Mouse (Mus musculus) v-Abl transformed pro-B cells (cell line): ENCODE data around the gene Tmem185b.

ENCODE experiments used
- in situ Hi-C, 2 experiments: fragments of 400-800 bp; cut with MboI; formaldehyde crosslinking; loops; one replicate each; pipeline ENCODE4 v1.15.1; 2025; ENCODE audit not compliant: unreplicated experiment in 2 of 2

Gene Tmem185b

GRCm38 (mm10) chr1:119533093-119533805 is 7.3 kb downstream of the Tmem185b start:
- in situ Hi-C loops: loop anchor here (10.0 to 25.0 kb wide), 2 partner anchors 382 to 1904 kb away; partner anchors contain the start of genes Ccdc93 (in 1 of the 2) and Tmem177 (in 1 of the 2)

GRCm38 (mm10) chr1:119534341-119534740 is 8.4 kb downstream of the Tmem185b start:
- in situ Hi-C loops: loop anchor here (10.0 to 25.0 kb wide), 2 partner anchors 380 to 1903 kb away; partner anchors contain the start of genes Ccdc93 (in 1 of the 2) and Tmem177 (in 1 of the 2)

- in situ Hi-C loops: loop anchor here (10.0 to 25.0 kb wide), 2 partner anchors 379 to 1901 kb away; partner anchors contain the start of genes Ccdc93 (in 1 of the 2) and Tmem177 (in 1 of the 2)
These were observed 10.2 kb downstream of the Tmem185b start for GRCm38 (mm10) chr1:119536122-119536521.

GRCm38 (mm10) chr1:119537651-119538050 is 11.7 kb downstream of the Tmem185b start:
- in situ Hi-C loops: loop anchor here (10.0 to 25.0 kb wide), 2 partner anchors 377 to 1900 kb away; partner anchors contain the start of genes Ccdc93 (in 1 of the 2) and Tmem177 (in 1 of the 2)

- in situ Hi-C loops: loop anchor here (10.0 to 25.0 kb wide), 2 partner anchors 376 to 1898 kb away; partner anchors contain the start of genes Ccdc93 (in 1 of the 2) and Tmem177 (in 1 of the 2)
These were observed 13.3 kb downstream of the Tmem185b start for GRCm38 (mm10) chr1:119539252-119539651.

GRCm38 (mm10) chr1:119540836-119541557 is 15.0 kb downstream of the Tmem185b start:
- in situ Hi-C loops: loop anchor here in 1 of 2 experiments (10.0 to 25.0 kb wide), 3 partner anchors 134 to 1896 kb away; partner anchors contain the start of gene Ccdc93

GRCm38 (mm10) chr1:119541570-119541969 is 15.6 kb downstream of the Tmem185b start:
- in situ Hi-C loops: loop anchor here in 1 of 2 experiments (10.0 to 25.0 kb wide), 3 partner anchors 133 to 1896 kb away; partner anchors contain the start of gene Ccdc93

GRCm38 (mm10) chr1:119543316-119543715 is 17.4 kb downstream of the Tmem185b start:
- in situ Hi-C loops: loop anchor here in 1 of 2 experiments (10.0 to 25.0 kb wide), 3 partner anchors 131 to 1894 kb away; partner anchors contain the start of gene Ccdc93

- in situ Hi-C loops: loop anchor here (5.0 to 25.0 kb wide), 4 partner anchors 130 to 1893 kb away; partner anchors contain the start of gene Ccdc93 (in 1 of the 2)
These were observed 18.7 kb downstream of the Tmem185b start for GRCm38 (mm10) chr1:119544611-119545155.

- in situ Hi-C loops: loop anchor here (5.0 to 25.0 kb wide), 4 partner anchors 130 to 1892 kb away; partner anchors contain the start of gene Ccdc93 (in 1 of the 2)
These were observed 19.2 kb downstream of the Tmem185b start for GRCm38 (mm10) chr1:119545164-119545563.

- in situ Hi-C loops: loop anchor here (5.0 to 25.0 kb wide), 4 partner anchors 129 to 1892 kb away; partner anchors contain the start of gene Ccdc93 (in 1 of the 2)
These were observed 19.7 kb downstream of the Tmem185b start for GRCm38 (mm10) chr1:119545671-119546070.

GRCm38 (mm10) chr1:119546490-119546889 is 20.5 kb downstream of the Tmem185b start:
- in situ Hi-C loops: loop anchor here (5.0 to 25.0 kb wide), 4 partner anchors 128 to 1891 kb away; partner anchors contain the start of gene Ccdc93 (in 1 of the 2)

GRCm38 (mm10) chr1:119548668-119549326 is 22.8 kb downstream of the Tmem185b start:
- in situ Hi-C loops: loop anchor here (5.0 to 25.0 kb wide), 4 partner anchors 126 to 1889 kb away; partner anchors contain the start of gene Ccdc93 (in 1 of the 2)

GRCm38 (mm10) chr1:119549327-119549689 is 23.3 kb downstream of the Tmem185b start:
- in situ Hi-C loops: loop anchor here (5.0 to 25.0 kb wide), 4 partner anchors 125 to 1888 kb away; partner anchors contain the start of gene Ccdc93 (in 1 of the 2)

GRCm38 (mm10) chr1:119550064-119550463 is 24.1 kb downstream of the Tmem185b start:
- in situ Hi-C loops: loop anchor here in 1 of 2 experiments (5.0 kb wide), 1 partner anchor 127 kb away; no protein-coding TSS in a partner anchor

GRCm38 (mm10) chr1:119551651-119552050 is 25.7 kb downstream of the Tmem185b start:
- in situ Hi-C loops: loop anchor here in 1 of 2 experiments (5.0 kb wide), 1 partner anchor 126 kb away; no protein-coding TSS in a partner anchor

GRCm38 (mm10) chr1:119555651-119556050 is 29.7 kb downstream of the Tmem185b start:
- in situ Hi-C loops: no loop called here

GRCm38 (mm10) chr1:119557641-119558395 is 31.9 kb downstream of the Tmem185b start:
- in situ Hi-C loops: no loop called here
